Mouse (Mus musculus): Measurements from ENCODE around the gene Ovca2. TPM values are rescaled to one million over a fixed set of nuclear protein-coding genes. Genes with fewer than 3 reads are reported as not detected.

Gene Ovca2
- polyA plus RNA-seq, 1 experiment, result 14.2 TPM

- TF ChIP-seq CTCF (IDR thresholded peaks at IDR 0.05; ENCODE audit: extremely low read depth, insufficient read length, insufficient replicate concordance, low read depth, low read length) (no peak), POLR2A (IDR thresholded peaks at IDR 0.05; ENCODE audit: low read depth, low read length) (peak; percentile 16; the same call in 1 of the 2 replicates)
Measured at GRCm38 (mm10) chr11:75213372-75214080, 34.9 kb upstream of the Ovca2 start.

DNA sequence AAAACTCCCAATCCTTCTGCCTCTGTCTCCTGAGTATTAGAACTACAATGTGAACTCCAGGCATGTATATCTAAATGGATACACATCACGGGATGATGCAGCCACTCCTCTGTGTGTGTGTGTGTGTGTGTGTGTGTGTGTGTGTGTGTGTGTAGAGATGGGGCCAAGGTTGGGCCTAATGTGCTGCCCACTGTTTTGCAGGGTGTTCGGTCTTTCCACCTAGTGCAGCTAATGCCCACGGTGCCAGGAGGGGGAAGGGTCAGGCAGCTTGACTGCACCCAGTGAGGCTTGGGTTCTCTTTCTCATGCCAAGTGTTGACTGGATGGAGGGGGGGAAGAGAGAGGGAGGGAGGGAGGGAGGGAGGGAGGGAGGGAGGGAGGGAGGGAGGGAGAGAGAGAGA lies 34.2 kb upstream of the Ovca2 start:
- H3K4me3 ChIP-seq (ENCODE audit: low read depth, low read length), result no peak overlapping the region
- no peaks in the 10 kb centered on the region for H3K27me3 ChIP-seq (ENCODE audit: control insufficient read depth, insufficient read depth, low read length)
- peaks cover 40% of the 10 kb centered on the region for H3K4me1 ChIP-seq (ENCODE audit: control insufficient read depth, insufficient read depth, insufficient read length, low read length)
- H3K36me3 ChIP-seq (ENCODE audit: control insufficient read depth, insufficient read depth, low read length), result no peaks in the 10 kb centered on the region
- no peak for TF ChIP-seq POLR2A (IDR thresholded peaks at IDR 0.05; ENCODE audit: low read depth, low read length)
- no peak for TF ChIP-seq CTCF (IDR thresholded peaks at IDR 0.05; ENCODE audit: extremely low read depth, insufficient read length, insufficient replicate concordance, low read depth, low read length)
- H3K27ac ChIP-seq (ENCODE audit: insufficient read depth, low read depth, low read length), result peak overlapping the region; percentile 84
- 11% methylated on average over 3 of the region's 3 CpGs for WGBS

More at GRCm38 (mm10) chr11:75213372-75214080, 34.9 kb upstream of the Ovca2 start:
- Histone ChIP-seq H3K27ac (ENCODE audit: insufficient read depth, low read depth, low read length) (peak overlapping the region; percentile 99), H3K36me3 (ENCODE audit: control insufficient read depth, insufficient read depth, low read length) (no peaks in the 10 kb centered on the region), H3K4me1 (ENCODE audit: control insufficient read depth, insufficient read depth, insufficient read length, low read length) (peaks cover 40% of the 10 kb centered on the region), H3K27me3 (ENCODE audit: control insufficient read depth, insufficient read depth, low read length) (no peaks in the 10 kb centered on the region), H3K4me3 (ENCODE audit: low read depth, low read length) (peak overlapping the region; percentile 53)
- 19% methylated on average over 34 of the region's 35 CpGs for WGBS

DNA sequence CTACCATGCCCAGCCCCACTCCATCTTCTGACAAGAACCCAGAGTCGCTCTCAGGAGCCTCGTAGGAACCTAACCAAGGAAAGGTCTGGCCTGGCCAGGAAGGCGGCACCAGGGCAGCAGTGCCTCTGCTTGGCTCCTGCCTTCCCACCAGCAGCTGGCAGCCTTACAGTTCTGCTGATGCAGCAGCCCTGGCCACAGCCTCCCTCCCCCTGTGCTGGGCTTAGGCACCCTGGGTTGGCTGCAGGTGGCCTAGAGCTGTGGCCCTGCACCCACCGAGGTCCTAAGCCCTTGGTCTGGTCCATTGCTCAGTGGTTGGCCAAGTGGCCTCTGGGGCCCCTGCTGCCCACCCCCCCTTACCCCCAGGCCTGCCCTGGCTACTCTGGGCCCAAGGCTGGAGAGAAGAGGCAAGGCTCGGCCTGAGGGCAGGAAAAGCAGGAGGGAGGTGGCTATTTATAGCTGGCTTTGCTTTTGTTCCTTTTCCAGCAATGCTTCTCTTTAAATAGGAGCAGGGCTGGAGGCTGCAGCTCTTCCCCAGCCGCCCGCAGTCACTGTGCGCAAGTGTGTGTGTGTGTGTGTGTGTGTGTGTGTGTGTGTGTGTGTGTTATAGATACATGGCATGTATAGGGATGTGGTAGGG lies 33.5 kb upstream of the Ovca2 start:
- H3K4me3 ChIP-seq (ENCODE audit: low read depth, low read length), result no peak overlapping the region
- TF ChIP-seq CTCF (IDR thresholded peaks at IDR 0.05; ENCODE audit: extremely low read depth, insufficient read length, insufficient replicate concordance, low read depth, low read length) (no peak), POLR2A (IDR thresholded peaks at IDR 0.05; ENCODE audit: low read depth, low read length) (no peak)
- 43% methylated on average over 8 of the region's 8 CpGs for WGBS
- H3K4me1 ChIP-seq (ENCODE audit: control insufficient read depth, insufficient read depth, insufficient read length, low read length), result peaks cover 40% of the 10 kb centered on the region
- H3K36me3 ChIP-seq (ENCODE audit: control insufficient read depth, insufficient read depth, low read length), result no peaks in the 10 kb centered on the region
- no peaks in the 10 kb centered on the region for H3K27me3 ChIP-seq (ENCODE audit: control insufficient read depth, insufficient read depth, low read length)
- peak overlapping the region; percentile 84 for H3K27ac ChIP-seq (ENCODE audit: insufficient read depth, low read depth, low read length)

GRCm38 (mm10) chr11:75210755-75211154 lies 32.1 kb upstream of the Ovca2 start:
- H3K27ac ChIP-seq (ENCODE audit: insufficient read depth, low read depth, low read length), result no peak overlapping the region
- WGBS, result 81% methylated on average over 6 of the region's 6 CpGs
- no peak overlapping the region for H3K4me3 ChIP-seq (ENCODE audit: low read depth, low read length)
- no peak for TF ChIP-seq POLR2A (IDR thresholded peaks at IDR 0.05; ENCODE audit: low read depth, low read length)
- no peaks in the 10 kb centered on the region for H3K36me3 ChIP-seq (ENCODE audit: control insufficient read depth, insufficient read depth, low read length)
- peaks cover 39% of the 10 kb centered on the region for H3K4me1 ChIP-seq (ENCODE audit: control insufficient read depth, insufficient read depth, insufficient read length, low read length)
- no peaks in the 10 kb centered on the region for H3K27me3 ChIP-seq (ENCODE audit: control insufficient read depth, insufficient read depth, low read length)

GRCm38 (mm10) chr11:75210093-75210492 lies 31.5 kb upstream of the Ovca2 start:
- no peaks in the 10 kb centered on the region for H3K27me3 ChIP-seq (ENCODE audit: control insufficient read depth, insufficient read depth, low read length)
- H3K4me1 ChIP-seq (ENCODE audit: control insufficient read depth, insufficient read depth, insufficient read length, low read length), result peaks cover 36% of the 10 kb centered on the region
- no peak overlapping the region for H3K4me3 ChIP-seq (ENCODE audit: low read depth, low read length)
- 63% methylated on average over 4 of the region's 4 CpGs for WGBS
- TF ChIP-seq POLR2A (IDR thresholded peaks at IDR 0.05; ENCODE audit: low read depth, low read length), result no peak
- TF ChIP-seq CTCF (IDR thresholded peaks at IDR 0.05; ENCODE audit: extremely low read depth, insufficient read length, insufficient replicate concordance, low read depth, low read length), result no peak
- 0 out of 2 replicates have a peak overlapping the region, but pooled peaks have one; percentile 12 for H3K27ac ChIP-seq (ENCODE audit: insufficient read depth, low read depth, low read length)
- no peaks in the 10 kb centered on the region for H3K36me3 ChIP-seq (ENCODE audit: control insufficient read depth, insufficient read depth, low read length)

DNA sequence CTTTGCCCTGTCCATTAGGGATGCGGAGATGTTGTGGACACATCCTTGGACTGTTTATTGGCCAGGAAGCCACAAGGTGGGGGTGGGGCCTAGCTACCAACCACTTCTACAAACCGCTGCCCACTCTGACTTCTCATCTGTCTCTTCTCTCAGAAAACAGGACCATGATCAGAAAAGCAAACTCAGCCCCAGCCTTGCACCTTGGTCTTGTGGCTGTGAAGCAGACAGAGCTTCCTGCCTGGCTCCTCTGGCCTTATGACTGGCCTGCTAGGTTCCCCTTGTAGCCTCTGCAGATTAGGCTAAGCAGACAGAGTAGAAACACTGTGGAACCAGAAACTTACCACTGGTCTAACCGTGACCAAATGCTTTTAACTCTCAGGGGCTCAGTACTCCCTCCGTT lies 30.7 kb upstream of the Ovca2 start:
- TF ChIP-seq CTCF (IDR thresholded peaks at IDR 0.05; ENCODE audit: extremely low read depth, insufficient read length, insufficient replicate concordance, low read depth, low read length), result no peak
- TF ChIP-seq POLR2A (IDR thresholded peaks at IDR 0.05; ENCODE audit: low read depth, low read length), result no peak
- WGBS, result 82% methylated on average over 4 of the region's 4 CpGs

GRCm38 (mm10) chr11:75206347-75206746 lies 27.7 kb upstream of the Ovca2 start:
- TF ChIP-seq POLR2A (IDR thresholded peaks at IDR 0.05; ENCODE audit: low read depth, low read length), result no peak
- no peak for TF ChIP-seq CTCF (IDR thresholded peaks at IDR 0.05; ENCODE audit: extremely low read depth, insufficient read length, insufficient replicate concordance, low read depth, low read length)
- 21% methylated on average over 4 of the region's 4 CpGs for WGBS
- no peak overlapping the region for H3K4me3 ChIP-seq (ENCODE audit: low read depth, low read length)
- peak overlapping the region; percentile 75 for H3K27ac ChIP-seq (ENCODE audit: insufficient read depth, low read depth, low read length)
- H3K4me1 ChIP-seq (ENCODE audit: control insufficient read depth, insufficient read depth, insufficient read length, low read length), result peaks cover 20% of the 10 kb centered on the region
- no peaks in the 10 kb centered on the region for H3K27me3 ChIP-seq (ENCODE audit: control insufficient read depth, insufficient read depth, low read length)
- no peaks in the 10 kb centered on the region for H3K36me3 ChIP-seq (ENCODE audit: control insufficient read depth, insufficient read depth, low read length)

More for the DNA sequence above, 30.7 kb upstream of the Ovca2 start:
- Histone ChIP-seq H3K36me3 (ENCODE audit: control insufficient read depth, insufficient read depth, low read length) (no peaks in the 10 kb centered on the region), H3K4me1 (ENCODE audit: control insufficient read depth, insufficient read depth, insufficient read length, low read length) (peaks cover 36% of the 10 kb centered on the region), H3K27ac (ENCODE audit: insufficient read depth, low read depth, low read length) (peak overlapping the region; percentile 12; the same call in 1 of the 2 replicates), H3K27me3 (ENCODE audit: control insufficient read depth, insufficient read depth, low read length) (no peaks in the 10 kb centered on the region), H3K4me3 (ENCODE audit: low read depth, low read length) (no peak overlapping the region)
